Mouse (Mus musculus) cerebral cortex, adult 2 months (tissue): ENCODE data around the gene Abhd14b.

ENCODE experiments used
- WGBS: fragments of 180-500 bp; shearing (Covaris S2); methylation state at CpG from one replicate; pipeline ENCODE4 v1.1.7; 2018; 5-methylcytosine and 5-hydroxymethylcytosine counted together

The Abhd14b gene

DNA sequence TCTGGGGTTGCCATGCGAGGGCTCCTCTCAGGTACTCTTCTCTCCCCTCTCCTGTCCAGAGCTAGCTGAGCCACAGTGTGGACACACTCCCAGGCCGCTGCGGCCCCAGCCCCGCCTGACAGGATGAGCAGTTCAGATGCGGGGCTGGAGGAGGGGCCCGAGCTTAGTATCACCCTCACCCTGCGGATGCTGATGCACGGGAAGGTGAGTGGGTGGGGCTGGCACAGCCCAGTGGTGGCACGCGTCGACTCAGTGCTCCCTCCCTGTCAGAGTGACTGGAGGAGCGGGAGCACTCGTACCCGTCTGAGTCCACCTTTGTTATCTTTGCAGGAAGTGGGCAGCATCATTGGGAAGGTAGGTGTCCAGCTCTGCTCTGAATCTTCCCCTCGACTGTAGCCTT lies 12.7 kb downstream of the Abhd14b start:
- 45% methylated on average over 15 of the region's 15 CpGs for WGBS

DNA sequence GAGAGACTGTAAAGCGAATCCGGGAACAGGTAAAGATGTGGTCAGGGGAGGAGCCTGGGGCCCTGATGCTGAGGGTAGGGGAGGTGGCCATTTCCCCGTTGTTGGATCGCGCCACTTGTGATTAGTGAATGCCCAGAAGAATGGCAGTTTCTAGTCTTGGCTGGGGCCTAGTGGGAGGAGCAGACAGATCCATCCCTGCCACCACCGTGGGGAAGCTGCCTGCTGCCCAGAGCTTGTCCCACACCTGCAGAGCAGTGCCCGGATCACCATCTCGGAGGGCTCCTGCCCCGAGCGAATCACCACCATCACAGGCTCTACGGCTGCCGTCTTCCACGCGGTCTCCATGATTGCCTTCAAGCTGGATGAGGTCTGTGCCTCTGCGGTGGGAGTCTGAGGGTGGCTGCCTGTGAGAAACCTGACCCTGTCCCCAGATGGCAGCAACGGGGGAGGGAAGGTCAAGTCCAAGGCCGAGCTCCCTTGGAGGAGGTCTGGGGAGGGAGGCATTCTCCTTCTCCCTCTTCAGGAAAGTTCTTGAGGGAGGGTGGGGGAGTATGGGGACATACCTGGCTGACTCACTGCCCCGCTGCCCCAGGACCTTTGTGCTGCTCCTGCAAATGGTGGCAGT lies 13.3 kb downstream of the Abhd14b start:
- WGBS: 66% methylated on average over 18 of the region's 18 CpGs

DNA sequence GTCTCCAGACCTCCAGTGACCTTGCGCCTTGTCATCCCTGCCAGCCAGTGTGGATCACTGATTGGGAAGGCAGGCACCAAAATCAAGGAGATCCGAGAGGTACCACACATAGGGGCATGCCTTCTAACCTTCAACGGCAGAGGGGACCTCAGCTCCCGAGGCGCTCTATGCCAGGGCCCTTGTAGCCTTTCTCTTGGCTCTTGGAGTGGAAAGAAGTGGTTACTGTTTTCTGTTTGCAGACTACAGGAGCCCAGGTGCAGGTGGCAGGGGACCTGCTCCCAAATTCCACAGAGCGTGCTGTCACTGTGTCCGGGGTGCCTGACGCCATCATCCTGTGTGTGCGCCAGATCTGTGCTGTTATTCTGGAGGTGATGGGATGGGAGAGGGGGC lies 13.8 kb downstream of the Abhd14b start:
- 81% methylated on average over 9 of the region's 9 CpGs for WGBS

DNA sequence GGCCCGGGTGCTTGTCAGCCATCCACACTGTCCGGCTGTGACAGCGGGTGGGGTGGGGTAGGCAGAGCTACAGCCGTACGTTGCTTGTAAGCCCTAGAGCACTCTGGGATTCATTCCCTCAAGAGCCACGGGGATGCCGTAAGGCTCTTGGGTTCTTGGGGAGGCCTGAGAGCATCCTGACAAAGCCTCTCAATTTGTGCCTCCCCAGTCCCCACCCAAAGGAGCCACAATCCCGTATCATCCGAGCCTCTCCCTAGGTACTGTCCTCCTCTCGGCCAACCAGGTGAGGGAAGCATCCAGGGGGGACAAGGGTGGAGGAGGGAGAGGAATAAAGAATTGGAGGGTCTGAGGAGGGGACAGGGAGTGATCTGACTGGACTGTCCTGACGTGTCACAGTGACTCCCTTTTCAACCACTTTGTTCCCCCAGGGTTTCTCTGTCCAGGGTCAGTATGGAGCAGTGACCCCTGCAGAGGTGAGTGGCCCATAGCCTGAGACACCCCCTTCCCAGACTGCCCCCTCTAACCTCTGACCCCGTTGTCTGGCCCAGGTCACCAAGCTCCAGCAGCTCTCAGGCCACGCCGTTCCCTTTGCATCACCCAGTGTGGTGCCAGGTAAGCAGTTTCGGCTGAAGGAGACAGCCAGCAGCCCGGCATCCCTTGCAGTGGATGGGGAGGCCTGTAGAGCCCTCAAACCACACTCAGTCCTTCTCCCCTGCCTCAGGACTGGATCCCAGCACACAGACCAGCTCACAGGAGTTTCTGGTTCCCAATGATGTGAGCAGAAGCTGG lies 14.6 kb downstream of the Abhd14b start:
- 83% methylated on average over 16 of the region's 16 CpGs for whole genome bisulfite sequencing

DNA sequence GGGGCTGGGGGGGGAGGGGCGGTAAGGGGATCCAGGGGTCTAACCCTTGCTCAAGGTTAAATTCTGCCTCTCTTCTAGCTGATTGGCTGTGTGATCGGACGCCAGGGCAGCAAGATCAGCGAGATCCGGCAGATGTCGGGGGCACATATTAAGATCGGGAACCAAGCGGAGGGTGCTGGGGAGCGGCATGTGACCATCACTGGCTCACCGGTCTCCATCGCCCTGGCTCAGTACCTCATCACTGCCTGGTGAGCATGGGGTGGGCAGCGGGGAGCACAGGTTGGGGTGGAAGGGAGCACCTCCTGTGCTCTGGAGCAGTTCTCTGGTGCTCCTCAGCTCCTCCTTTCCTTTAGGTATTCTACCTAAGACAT lies 15.2 kb downstream of the Abhd14b start:
- WGBS: 95% methylated on average over 12 of the region's 12 CpGs

DNA sequence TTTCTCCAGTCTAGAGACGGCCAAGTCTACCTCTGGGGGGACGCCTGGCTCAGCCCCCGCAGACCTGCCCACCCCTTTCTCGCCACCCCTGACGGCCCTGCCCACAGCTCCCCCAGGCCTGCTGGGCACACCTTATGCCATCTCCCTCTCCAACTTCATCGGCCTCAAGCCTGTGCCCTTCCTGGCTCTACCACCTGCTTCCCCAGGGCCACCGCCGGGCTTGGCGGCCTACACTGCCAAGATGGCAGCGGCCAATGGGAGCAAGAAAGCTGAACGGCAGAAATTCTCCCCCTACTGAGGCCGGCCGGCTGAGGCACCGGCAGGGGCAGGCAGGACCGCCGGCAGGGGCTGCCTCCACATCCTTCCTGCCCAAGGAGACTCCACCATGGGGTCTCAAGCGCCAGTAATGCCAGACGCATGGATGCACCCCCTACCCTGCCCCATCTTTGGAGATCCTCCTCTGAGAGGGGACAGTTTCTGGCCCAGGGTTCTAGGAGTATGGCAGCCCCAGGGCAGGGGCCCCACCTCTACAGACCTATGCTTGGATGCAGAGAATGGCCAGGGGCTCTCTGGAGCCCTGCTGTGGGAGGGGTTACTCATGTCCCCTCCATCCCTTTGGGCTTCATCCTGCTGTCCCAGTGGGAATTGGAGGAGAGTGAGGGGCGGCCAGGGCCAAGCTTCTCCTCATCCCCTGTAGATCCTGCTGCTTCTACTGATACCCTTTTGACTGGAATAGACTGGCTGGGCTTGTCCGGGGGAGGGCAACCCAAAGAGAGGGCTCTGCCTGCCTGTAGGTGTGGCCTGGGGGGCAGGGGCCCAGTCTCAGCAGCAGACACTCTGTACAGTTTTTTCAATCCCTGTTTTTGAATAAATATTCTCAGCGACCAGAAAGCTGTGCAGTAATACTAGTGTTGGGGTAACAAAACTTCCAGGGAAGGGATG lies 16.1 kb downstream of the Abhd14b start:
- WGBS: 73% methylated on average over 21 of the region's 21 CpGs

DNA sequence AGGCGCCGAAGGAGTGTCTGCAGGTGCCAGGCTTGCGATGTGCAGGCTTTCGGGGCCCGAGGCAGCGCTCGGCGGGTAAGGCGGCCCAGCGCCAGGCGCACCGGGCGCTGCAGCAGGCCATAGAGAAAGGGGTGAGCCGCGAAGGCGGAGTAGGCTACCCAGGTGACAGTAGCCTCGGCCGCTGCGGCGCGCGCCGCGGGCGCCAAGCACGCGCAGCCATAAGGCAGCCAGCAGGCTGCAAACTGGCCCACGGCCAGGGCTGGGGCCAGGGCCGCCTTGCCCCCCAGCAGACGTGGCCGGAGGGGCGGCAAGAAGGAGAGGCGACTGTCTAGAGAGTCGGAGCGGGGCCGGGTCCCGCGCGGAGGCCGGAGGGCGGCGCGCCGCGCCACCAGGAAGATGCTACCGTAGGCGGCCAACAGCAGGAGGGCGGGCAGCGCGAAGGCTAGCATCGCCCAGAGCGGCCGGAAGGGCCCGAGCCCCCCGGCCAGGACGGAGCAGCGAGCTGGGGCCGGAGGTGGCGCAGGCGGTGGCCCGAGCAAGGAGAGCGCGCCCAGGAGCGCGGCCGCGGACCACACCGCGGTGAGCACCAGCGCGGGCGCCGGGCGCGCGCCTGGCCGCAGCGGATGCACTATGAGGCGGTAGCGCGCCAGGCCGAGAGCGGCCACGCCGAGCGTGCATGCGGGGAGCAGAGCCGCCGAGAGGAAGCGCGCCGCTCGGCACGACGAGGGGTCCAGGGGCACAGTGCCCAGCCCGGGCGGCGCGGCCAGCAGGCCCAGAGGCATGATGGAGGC lies 17.7 kb downstream of the Abhd14b start:
- WGBS: 1% methylated on average over 99 of the region's 99 CpGs

DNA sequence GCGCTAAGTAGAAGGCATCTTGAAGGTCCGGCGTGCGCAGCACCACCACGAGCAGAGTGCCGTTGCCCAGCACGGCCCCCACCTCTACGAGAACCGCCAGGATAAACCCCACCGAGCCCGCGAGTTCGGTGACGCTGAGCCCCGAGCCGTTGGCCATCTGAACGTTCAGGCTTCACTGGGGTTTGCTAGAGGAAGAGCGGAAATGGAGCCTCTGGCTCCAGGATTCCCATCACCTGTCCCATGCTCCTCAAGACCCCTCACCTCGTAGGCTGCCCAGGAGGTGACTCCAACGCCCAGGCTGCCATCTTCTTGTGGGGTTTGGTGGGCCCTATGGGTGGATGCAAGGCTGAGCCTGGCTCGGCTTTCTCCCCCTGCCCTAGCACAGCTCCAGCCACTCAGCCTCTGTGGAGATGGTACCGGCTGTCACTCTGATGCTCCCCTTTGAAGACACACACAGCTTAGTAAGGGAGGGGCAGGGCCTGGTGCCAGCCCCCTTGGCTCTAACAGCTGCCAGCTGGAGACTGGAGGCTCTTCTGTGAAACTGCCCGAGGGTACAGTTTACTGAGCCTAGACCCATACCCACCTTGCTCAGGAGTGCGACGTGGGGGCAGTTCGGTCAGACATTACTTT lies 18.4 kb downstream of the Abhd14b start, which contains the start of gene Gpr62:
Gene Gpr62, minus strand, starts transcription at position 368 of the 630 bp plus-strand sequence.
- WGBS: 14% methylated on average over 26 of the region's 26 CpGs

DNA sequence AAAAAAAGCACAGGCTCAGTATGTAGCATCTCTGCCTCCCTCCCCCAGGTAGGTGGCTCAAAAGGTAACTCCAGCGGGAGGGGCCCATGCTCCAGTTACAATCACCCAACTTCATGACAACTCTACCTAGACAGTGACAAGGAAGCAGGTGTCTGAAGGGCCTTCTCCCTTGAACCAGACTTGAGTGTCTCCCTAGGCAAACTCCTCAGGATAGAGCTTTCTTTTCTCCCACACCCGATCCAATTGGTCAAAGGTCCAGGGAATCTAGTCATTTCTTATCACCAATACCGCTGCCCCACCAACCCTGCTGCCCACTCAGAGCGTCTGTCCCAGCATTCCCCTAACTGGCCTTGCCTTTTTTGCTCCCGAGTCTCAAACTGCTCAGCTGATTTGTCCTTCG lies 19.5 kb downstream of the Abhd14b start:
- WGBS: 91% methylated on average over 6 of the region's 6 CpGs

DNA sequence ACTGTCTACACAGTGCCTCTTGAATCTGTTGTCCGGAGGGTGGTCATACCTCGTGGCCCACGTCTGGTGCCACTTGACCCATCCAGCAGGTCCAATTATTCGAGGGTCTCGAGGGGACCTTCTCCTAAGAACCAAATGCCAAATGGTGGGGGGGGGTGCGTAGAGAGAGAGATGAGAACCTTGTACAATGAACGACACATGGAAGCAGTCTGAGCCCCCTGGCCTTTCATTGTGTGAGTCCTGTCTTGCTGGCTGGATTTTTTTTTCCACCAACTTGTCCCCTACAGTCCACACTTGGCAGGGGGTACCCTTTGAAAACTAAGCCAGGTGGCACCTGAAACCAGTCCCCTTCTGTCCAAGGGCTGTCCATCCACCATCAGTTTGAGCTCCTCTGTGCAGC lies 20.5 kb downstream of the Abhd14b start:
- 89% methylated on average over 7 of the region's 7 CpGs for WGBS

DNA sequence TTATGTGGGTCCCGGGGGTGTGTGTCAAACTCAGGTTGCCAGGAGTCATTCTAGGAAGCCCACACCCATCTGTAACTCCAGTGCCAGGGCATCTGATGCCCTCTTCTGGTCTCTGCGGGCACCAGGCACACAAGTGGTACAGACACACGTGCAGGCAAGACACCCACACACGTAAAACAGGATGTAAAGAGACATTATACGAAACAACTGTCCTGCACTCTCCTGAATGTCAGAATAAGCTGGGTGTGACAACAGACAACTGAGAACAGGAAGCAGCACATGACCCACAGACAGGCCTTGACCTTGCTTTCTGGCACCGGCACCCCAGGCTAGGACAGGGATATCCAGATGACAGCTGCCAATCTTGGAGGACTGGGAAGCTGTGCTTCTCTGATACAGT lies 22.1 kb downstream of the Abhd14b start:
- WGBS: 50% methylated on average over 6 of the region's 6 CpGs

DNA sequence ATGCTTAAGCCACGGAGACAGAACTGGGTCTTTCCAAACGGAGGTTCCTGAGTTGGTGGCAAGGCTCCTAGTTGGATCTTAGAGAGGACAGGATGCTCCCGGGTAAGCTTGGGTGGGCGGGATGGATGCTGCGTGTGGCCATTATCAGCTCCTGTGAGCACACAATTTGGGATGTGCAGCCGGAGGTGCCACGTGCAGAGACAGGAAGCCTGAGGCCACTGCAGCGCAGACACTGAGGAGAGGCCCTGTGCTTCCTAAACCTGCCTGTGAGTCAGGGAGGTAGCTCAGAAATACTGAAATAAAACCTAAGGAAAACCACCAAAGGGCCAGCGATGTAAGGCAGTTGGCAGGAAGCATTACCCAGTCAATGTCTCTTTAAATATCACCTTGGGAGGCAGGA lies 22.5 kb downstream of the Abhd14b start:
- WGBS: 62% methylated on average over 9 of the region's 9 CpGs

DNA sequence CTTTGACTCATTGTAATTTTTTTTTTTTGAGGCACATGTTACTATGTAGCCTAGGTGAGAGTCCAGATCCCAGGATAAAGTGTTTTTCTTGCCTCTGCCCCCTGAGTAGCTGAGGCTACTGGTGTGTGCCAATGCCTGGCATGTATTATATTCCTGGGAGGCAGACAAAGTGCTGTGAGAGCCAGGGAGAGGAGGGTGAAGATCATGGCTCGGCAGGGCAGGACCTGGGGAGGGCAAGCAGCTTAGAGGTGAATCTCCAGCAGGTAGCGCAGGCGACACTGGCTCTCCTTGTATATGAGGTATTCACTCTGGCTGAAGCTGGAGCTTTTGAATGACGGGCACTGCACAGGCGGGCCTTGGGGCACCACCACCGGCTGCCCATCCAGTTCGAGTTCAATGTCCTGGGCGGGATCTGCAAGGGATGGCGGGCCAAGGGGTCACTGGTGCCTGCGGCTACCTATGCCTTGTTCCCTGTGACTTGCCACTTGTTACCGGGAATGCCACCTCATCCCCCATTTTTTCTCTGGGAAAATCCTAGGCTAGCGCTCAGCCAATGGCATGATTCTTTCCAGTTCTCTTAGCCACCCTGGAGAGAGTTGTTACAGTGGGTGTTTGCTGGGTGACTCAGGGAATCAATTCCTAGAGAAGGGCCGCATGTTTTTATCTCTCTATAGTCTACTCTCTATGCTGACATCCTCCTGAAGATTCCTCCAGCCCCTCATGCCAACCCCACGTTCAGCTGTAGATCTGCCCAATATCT lies 23.9 kb downstream of the Abhd14b start:
- 65% methylated on average over 14 of the region's 14 CpGs for WGBS

DNA sequence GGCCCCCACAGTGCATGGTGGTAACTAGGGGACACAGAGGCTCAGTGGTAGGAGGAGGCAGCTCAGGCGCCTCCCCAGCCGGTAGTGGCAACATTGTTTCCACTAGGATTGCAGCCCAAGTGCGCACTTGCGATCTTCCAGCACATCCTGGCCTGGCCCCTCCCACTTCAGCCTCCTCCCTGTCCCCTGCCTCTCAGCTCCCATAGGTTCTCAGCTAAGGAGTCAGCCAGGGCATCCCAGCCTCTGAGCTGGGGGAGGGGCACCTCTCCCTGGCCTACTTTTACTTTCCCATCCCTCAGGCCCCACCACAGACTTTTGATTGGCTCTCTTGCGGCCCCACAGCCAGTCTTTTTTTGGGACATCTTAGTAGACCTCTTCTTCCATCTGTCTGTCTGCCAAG lies 24.6 kb downstream of the Abhd14b start:
- 35% methylated on average over 5 of the region's 5 CpGs for WGBS

DNA sequence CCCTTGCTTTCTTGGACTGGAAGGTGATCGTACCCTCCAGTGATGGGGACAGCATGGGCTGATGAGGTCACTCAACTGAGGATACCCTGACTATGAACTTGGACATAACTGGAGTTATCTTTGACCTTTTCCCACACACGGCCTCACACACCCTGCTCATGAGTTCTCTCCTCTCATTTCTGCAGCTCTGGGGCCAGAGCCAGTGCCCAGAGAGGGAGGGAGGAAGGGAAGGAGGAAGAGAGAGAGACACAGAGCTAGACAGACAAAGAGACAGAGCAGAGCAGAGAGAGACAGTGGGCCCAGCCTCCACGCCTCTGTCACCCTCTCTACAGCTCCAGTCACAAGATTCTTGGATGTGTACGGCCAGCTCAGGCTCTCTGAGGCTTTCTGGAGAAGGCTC lies 25.1 kb downstream of the Abhd14b start:
- 70% methylated on average over 4 of the region's 4 CpGs for WGBS

DNA sequence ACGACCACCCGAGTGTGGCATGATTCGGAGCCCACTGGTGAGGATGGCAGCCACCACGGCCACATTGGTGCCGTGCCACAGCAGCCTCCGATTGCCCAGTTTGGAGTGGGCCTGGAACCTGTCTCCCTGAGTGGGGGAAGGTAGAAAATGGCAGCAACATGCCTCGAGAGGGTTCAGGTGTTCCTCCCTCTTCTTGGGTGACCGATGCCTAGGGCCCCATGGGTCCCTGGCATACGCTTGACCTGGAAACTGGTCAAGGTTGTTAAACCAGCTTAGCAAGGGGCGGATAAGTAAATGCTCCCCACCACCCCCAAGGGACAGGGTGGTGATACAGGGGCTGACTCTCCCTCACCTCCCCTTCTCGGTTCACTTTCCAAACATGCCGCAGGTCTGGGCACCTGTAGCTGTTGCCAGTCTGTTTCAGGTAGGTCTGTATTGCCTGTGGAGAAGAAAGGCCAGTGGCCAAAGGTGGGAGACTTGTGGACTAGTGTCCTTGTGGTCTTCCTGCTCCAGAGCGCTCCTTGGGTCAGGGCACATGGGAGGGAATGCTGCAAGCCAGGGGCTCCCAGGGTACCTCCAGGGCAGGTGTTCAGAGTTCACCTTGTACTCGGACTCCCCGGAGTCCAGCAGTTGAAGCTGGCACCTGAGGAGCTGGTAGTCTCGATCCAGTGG lies 26.0 kb downstream of the Abhd14b start:
- WGBS: 92% methylated on average over 16 of the region's 16 CpGs

DNA sequence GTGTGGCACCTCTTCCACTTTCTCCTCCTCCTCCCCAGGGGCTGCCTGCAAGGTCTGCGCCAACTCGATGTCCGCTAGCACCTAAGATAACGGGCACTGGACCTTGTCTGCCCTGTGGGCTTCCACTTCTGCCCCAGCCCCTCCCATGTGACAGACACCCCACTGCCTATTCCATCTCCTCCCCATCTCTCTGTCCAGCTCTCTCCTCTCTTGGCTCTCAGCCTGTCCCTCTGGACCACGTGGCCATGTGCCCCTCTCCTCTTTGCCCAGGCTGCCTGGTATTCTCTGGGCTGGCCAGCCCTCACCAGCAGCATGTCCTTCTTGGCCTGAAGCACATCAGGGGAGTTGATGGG lies 26.5 kb downstream of the Abhd14b start:
- WGBS: 81% methylated on average over 5 of the region's 5 CpGs

DNA sequence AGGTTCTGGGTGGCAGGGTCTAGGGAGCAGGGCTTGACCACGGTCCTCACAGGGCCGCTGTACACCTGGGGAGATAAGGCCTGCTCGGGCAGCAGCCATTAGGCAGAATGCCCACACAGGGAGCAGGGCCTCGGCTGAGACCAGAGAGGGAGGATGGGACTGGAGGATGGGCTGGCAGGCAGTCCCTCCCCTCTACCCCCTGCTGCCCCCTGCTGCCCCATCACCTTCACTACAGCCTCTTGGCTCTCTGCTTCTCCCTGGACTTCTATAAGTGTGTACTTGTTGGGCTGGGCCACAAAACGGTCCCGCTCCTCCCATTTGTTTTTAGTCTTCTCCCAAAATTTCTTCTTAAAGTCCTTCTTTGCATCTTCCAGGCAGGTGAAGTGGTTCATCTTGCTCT lies 27.2 kb downstream of the Abhd14b start:
- 26% methylated on average over 6 of the region's 6 CpGs for WGBS

DNA sequence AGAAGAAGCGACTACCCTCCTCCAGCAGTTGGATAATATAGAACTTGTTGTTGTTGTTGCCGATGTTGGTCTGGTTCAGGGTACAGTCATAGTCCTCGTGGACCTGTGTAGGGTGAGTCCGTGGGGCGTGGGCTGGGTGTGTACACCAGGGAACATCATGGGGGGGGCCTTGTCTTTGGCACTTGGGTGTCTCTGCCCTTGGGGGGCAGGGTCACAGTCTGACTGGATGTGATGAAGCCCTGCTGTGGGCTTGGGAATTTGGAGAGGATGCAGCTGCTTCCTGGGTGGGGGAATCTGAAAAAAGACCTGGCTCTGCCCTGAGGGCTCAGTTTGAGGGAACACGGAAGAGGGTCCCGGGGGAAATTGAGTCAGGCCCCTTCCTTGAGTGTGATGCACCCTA lies 27.8 kb downstream of the Abhd14b start:
- 58% methylated on average over 7 of the region's 7 CpGs for WGBS

DNA sequence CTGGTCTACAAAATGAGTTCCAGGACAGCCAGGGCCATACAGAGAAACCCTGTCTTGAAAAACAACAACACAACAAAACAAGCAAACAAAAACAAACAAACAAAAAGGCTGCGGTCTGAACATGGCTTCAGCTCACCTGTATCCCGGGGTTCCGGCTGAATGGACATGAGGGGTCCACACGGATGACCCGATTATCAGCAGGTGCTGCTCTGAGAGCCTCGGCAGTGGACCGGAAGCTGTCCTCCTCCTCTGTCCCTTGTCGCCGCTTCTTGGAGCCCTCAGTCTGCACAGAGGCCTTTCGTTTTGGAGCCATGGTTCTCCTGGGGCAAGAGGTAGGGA lies 28.4 kb downstream of the Abhd14b start, which contains the start of gene Rrp9:
Gene Rrp9, plus strand, starts transcription at position 301 of the 339 bp plus-strand sequence.
- 84% methylated on average over 10 of the region's 10 CpGs for whole genome bisulfite sequencing
